Mouse (Mus musculus) T-cell, adult 2 months (primary cell): ENCODE measurements around the gene Nrip1.
"Not testable (repeated sequence)": the region's sequence is repeated elsewhere in the genome, so short reads cannot be mapped to it uniquely, and the experiment has no call there.

Experiments
- DNase-seq: peaks from one replicate; pipeline ENCODE4 v3.0.0; 2022; ENCODE audit warnings: low spot score

Nrip1 gene

GRCm38 (mm10) chr16:76373671-76374091, at the start of gene Nrip1:
Gene Nrip1 (minus strand): TSS chr16:76373827.
- DNase-seq: peak; percentile 69

GRCm38 (mm10) chr16:76422531-76422930, 48.9 kb upstream of the Nrip1 start:
- DNase-seq: no peak

GRCm38 (mm10) chr16:76419849-76420248, 46.2 kb upstream of the Nrip1 start:
- no peak for DNase-seq

- DNase-seq: no peak
These were observed 42.9 kb upstream of the Nrip1 start for GRCm38 (mm10) chr16:76416477-76416876.

- no peak for DNase-seq
These were observed 42.4 kb upstream of the Nrip1 start for GRCm38 (mm10) chr16:76416060-76416438.

- DNase-seq: no peak
These were observed 41.9 kb upstream of the Nrip1 start for GRCm38 (mm10) chr16:76415407-76416059.

- DNase-seq: no peak
These were observed 40.9 kb upstream of the Nrip1 start for GRCm38 (mm10) chr16:76414528-76414927.

- no peak for DNase-seq
These were observed 40.0 kb upstream of the Nrip1 start for GRCm38 (mm10) chr16:76413581-76413980.

GRCm38 (mm10) chr16:76409355-76409722, 35.7 kb upstream of the Nrip1 start:
- no peak for DNase-seq

- no peak for DNase-seq
These were observed 35.2 kb upstream of the Nrip1 start for GRCm38 (mm10) chr16:76408696-76409354.

GRCm38 (mm10) chr16:76408241-76408640, 34.6 kb upstream of the Nrip1 start:
- no peak for DNase-seq

- DNase-seq: no peak
These were observed 33.8 kb upstream of the Nrip1 start for GRCm38 (mm10) chr16:76407321-76407920.

- DNase-seq: no peak
These were observed 33.3 kb upstream of the Nrip1 start for GRCm38 (mm10) chr16:76406897-76407296.

- no peak for DNase-seq
These were observed 32.7 kb upstream of the Nrip1 start for GRCm38 (mm10) chr16:76406319-76406718.

- DNase-seq: not testable (repeated sequence)
These were observed 29.7 kb upstream of the Nrip1 start for GRCm38 (mm10) chr16:76403305-76403704.

GRCm38 (mm10) chr16:76396512-76396911, 22.9 kb upstream of the Nrip1 start:
- DNase-seq: no peak

GRCm38 (mm10) chr16:76393267-76393666, 19.6 kb upstream of the Nrip1 start:
- DNase-seq: no peak

- DNase-seq: no peak
These were observed 12.9 kb upstream of the Nrip1 start for GRCm38 (mm10) chr16:76386496-76386895.

- no peak for DNase-seq
These were observed 12.4 kb upstream of the Nrip1 start for GRCm38 (mm10) chr16:76386071-76386470.

- DNase-seq: no peak
These were observed 3.6 kb upstream of the Nrip1 start for GRCm38 (mm10) chr16:76377211-76377610.

GRCm38 (mm10) chr16:76376661-76377060, 3.0 kb upstream of the Nrip1 start:
- DNase-seq: no peak

GRCm38 (mm10) chr16:76372941-76373561, 576 bp downstream of the Nrip1 start:
- peak; percentile 84 for DNase-seq
